Mouse (Mus musculus): ENCODE measurements at regions not wholly inside any gene's neighbourhood (a gene's known extent, or its start where the extent isn't known, plus 50 kb on each side); places are given as distances from the start of the nearest gene placed in this dataset.

- Histone ChIP-seq H3K36me3 (ENCODE audit: control insufficient read depth, insufficient read depth, low read length, poor library complexity, severe bottlenecking) (no peaks in the 10 kb centered on the region), H3K4me1 (ENCODE audit: control insufficient read depth in 2 of 2, insufficient read depth in 2 of 2, low read length in 2 of 2, poor library complexity in 1 of 2) (peaks cover 0 to 9% of the 10 kb centered on the region in 2 experiments; a peak in 1 of 4 replicates), H3K27ac (ENCODE audit: insufficient read depth, low read depth, low read length, poor library complexity, severe bottlenecking) (no peak overlapping the region), H3K4me3 (ENCODE audit: insufficient read depth in 1 of 2, low read depth in 1 of 2, low read length in 2 of 2, poor library complexity in 1 of 2, severe bottlenecking in 1 of 2) (no peak overlapping the region), H3K9ac (ENCODE audit: insufficient read depth, low read depth, low read length, poor library complexity, severe bottlenecking) (no peak overlapping the region), H3K9me3 (ENCODE audit: control insufficient read depth, insufficient read depth, low read depth, low read length) (no peaks in the 10 kb centered on the region)
- TF ChIP-seq CHD2 (IDR thresholded peaks at IDR 0.05; ENCODE audit: low read depth, low read length) (no peak), MAFK (IDR thresholded peaks at IDR 0.05; ENCODE audit: insufficient read depth, low read depth, low read length) (0 out of 2 replicates have a peak, but pooled peaks have one; percentile 42), ZNF384 (IDR thresholded peaks at IDR 0.05; ENCODE audit: low read depth, low read length) (no peak), HCFC1 (IDR thresholded peaks at IDR 0.05; ENCODE audit: borderline replicate concordance, insufficient read depth, low read length) (no peak), ZC3H11A (IDR thresholded peaks at IDR 0.05; ENCODE audit: borderline replicate concordance, low read depth, low read length) (peak; percentile 90)
- DNase-seq (ENCODE audit: low read depth, low spot score), result peak; percentile 34
- in situ Hi-C loops (cut with MboI; ENCODE audit: low sequenced_read_pairs in 2 of 2, unreplicated experiment in 2 of 2), result loop anchor here (25.0 kb wide), 2 partner anchors 302 to 477 kb away; no protein-coding TSS in a partner anchor
Observed at GRCm38 (mm10) chr12:86614156-86614555, 64.3 kb upstream of the Vash1 start.

- no peak overlapping the region for H3K9ac ChIP-seq (ENCODE audit: insufficient read depth, low read depth, low read length, poor library complexity, severe bottlenecking)
- no peak for DNase-seq (ENCODE audit: low read depth, low spot score)
- H3K36me3 ChIP-seq (ENCODE audit: control insufficient read depth, insufficient read depth, low read length, poor library complexity, severe bottlenecking), result no peaks in the 10 kb centered on the region
- H3K9me3 ChIP-seq (ENCODE audit: control insufficient read depth, insufficient read depth, low read depth, low read length), result no peaks in the 10 kb centered on the region
- no peak overlapping the region for H3K4me3 ChIP-seq (ENCODE audit: insufficient read depth in 1 of 2, low read depth in 1 of 2, low read length in 2 of 2, poor library complexity in 1 of 2, severe bottlenecking in 1 of 2)
- H3K27ac ChIP-seq (ENCODE audit: insufficient read depth, low read depth, low read length, poor library complexity, severe bottlenecking), result no peak overlapping the region
- H3K4me1 ChIP-seq (ENCODE audit: control insufficient read depth in 2 of 2, insufficient read depth in 2 of 2, low read length in 2 of 2, poor library complexity in 1 of 2), result peaks cover 0 to 9% of the 10 kb centered on the region in 2 experiments; a peak in 1 of 4 replicates
- in situ Hi-C loops (cut with MboI; ENCODE audit: low sequenced_read_pairs in 2 of 2, unreplicated experiment in 2 of 2), result loop anchor here (25.0 kb wide), 2 partner anchors 304 to 479 kb away; no protein-coding TSS in a partner anchor
- no peak for TF ChIP-seq ZC3H11A (IDR thresholded peaks at IDR 0.05; ENCODE audit: borderline replicate concordance, low read depth, low read length)
- no peak for TF ChIP-seq MAFK (IDR thresholded peaks at IDR 0.05; ENCODE audit: insufficient read depth, low read depth, low read length)
- TF ChIP-seq HCFC1 (IDR thresholded peaks at IDR 0.05; ENCODE audit: borderline replicate concordance, insufficient read depth, low read length), result no peak
- no peak for TF ChIP-seq ZNF384 (IDR thresholded peaks at IDR 0.05; ENCODE audit: low read depth, low read length)
- TF ChIP-seq CHD2 (IDR thresholded peaks at IDR 0.05; ENCODE audit: low read depth, low read length), result no peak
Observed at GRCm38 (mm10) chr12:86616327-86616726, 62.2 kb upstream of the Vash1 start.

- Histone ChIP-seq H3K36me3 (ENCODE audit: control insufficient read depth, insufficient read depth, low read length, poor library complexity, severe bottlenecking) (no peaks in the 10 kb centered on the region), H3K4me1 (ENCODE audit: control insufficient read depth in 2 of 2, insufficient read depth in 2 of 2, low read length in 2 of 2, poor library complexity in 1 of 2) (no peaks in the 10 kb centered on the region), H3K9ac (ENCODE audit: insufficient read depth, low read depth, low read length, poor library complexity, severe bottlenecking) (no peak overlapping the region), H3K9me3 (ENCODE audit: control insufficient read depth, insufficient read depth, low read depth, low read length) (no peaks in the 10 kb centered on the region), H3K4me3 (ENCODE audit: insufficient read depth in 1 of 2, low read depth in 1 of 2, low read length in 2 of 2, poor library complexity in 1 of 2, severe bottlenecking in 1 of 2) (no peak overlapping the region), H3K27ac (ENCODE audit: insufficient read depth, low read depth, low read length, poor library complexity, severe bottlenecking) (no peak overlapping the region)
- no peak for DNase-seq (ENCODE audit: low read depth, low spot score)
- in situ Hi-C loops (cut with MboI; ENCODE audit: low sequenced_read_pairs in 2 of 2, unreplicated experiment in 2 of 2), result loop anchor here (25.0 kb wide), 2 partner anchors 312 to 487 kb away; no protein-coding TSS in a partner anchor
- TF ChIP-seq CHD2 (IDR thresholded peaks at IDR 0.05; ENCODE audit: low read depth, low read length) (no peak), ZNF384 (IDR thresholded peaks at IDR 0.05; ENCODE audit: low read depth, low read length) (no peak), ZC3H11A (IDR thresholded peaks at IDR 0.05; ENCODE audit: borderline replicate concordance, low read depth, low read length) (no peak)
Observed at GRCm38 (mm10) chr12:86624195-86624594, 54.3 kb upstream of the Vash1 start.

- DNase-seq (ENCODE audit: low read depth, low spot score), result no peak
- H3K4me3 ChIP-seq (ENCODE audit: insufficient read depth in 1 of 2, low read depth in 1 of 2, low read length in 2 of 2, poor library complexity in 1 of 2, severe bottlenecking in 1 of 2), result no peak overlapping the region
- in situ Hi-C loops (cut with MboI; ENCODE audit: low sequenced_read_pairs in 2 of 2, unreplicated experiment in 2 of 2), result no loop called here
Observed at GRCm38 (mm10) chr12:86626684-86627083, 51.8 kb upstream of the Vash1 start.

More at GRCm38 (mm10) chr12:86626684-86627083, 51.8 kb upstream of the Vash1 start:
- Histone ChIP-seq H3K4me1 (ENCODE audit: control insufficient read depth in 2 of 2, insufficient read depth in 2 of 2, low read length in 2 of 2, poor library complexity in 1 of 2) (no peaks in the 10 kb centered on the region), H3K36me3 (ENCODE audit: control insufficient read depth, insufficient read depth, low read length, poor library complexity, severe bottlenecking) (no peaks in the 10 kb centered on the region), H3K9ac (ENCODE audit: insufficient read depth, low read depth, low read length, poor library complexity, severe bottlenecking) (no peak overlapping the region), H3K9me3 (ENCODE audit: control insufficient read depth, insufficient read depth, low read depth, low read length) (no peaks in the 10 kb centered on the region), H3K27ac (ENCODE audit: insufficient read depth, low read depth, low read length, poor library complexity, severe bottlenecking) (no peak overlapping the region)
- TF ChIP-seq HCFC1 (IDR thresholded peaks at IDR 0.05; ENCODE audit: borderline replicate concordance, insufficient read depth, low read length) (no peak), MAFK (IDR thresholded peaks at IDR 0.05; ENCODE audit: insufficient read depth, low read depth, low read length) (no peak), ZC3H11A (IDR thresholded peaks at IDR 0.05; ENCODE audit: borderline replicate concordance, low read depth, low read length) (no peak), ZNF384 (IDR thresholded peaks at IDR 0.05; ENCODE audit: low read depth, low read length) (no peak), CHD2 (IDR thresholded peaks at IDR 0.05; ENCODE audit: low read depth, low read length) (no peak)
